Mouse (Mus musculus): ENCODE results near the gene Hist1h2bf. TPM values are rescaled to one million over a fixed set of nuclear protein-coding genes. Genes with fewer than 3 reads are reported as not detected.
A peak's percentile ranks its signal among the peaks of the same experiment; 100 is the strongest.
"Not testable (repeated sequence)": the region's sequence is repeated elsewhere in the genome, so short reads cannot be mapped to it uniquely, and the experiment has no call there.

Gene Hist1h2bf
- polyA plus RNA-seq (2014; fragmentation: Nextera tagmentation; extraction: Ambion mirVana) = 4.5 and 5.4 TPM in 2 replicates

GRCm38 (mm10) chr13:23573898-23574524, at the start of gene Hist1h2bf, which contains the start of gene Hist1h2ad:
TSS of gene Hist1h2bf (minus strand) at chr13:23574196.
TSS of gene Hist1h2ad (plus strand) at chr13:23574381.
- H3K4me2 ChIP-seq (ENCODE audit: low read depth, severe bottlenecking) = peak within 1 kb of the TSS; percentile 80
- DNase-seq (ENCODE audit: low spot score) (peak; percentile 91), ATAC-seq (ENCODE audit: insufficient number of reproducible peaks, low FRiP score, low TSS enrichment, low read depth) (peak; percentile 90)
- peak within 1 kb of the TSS; percentile 95 for H3K27ac ChIP-seq (replicated peaks; ENCODE audit: low read depth, low read length)
- WGBS = under 1% methylated on average over 35 of the region's 42 CpGs
- H3K4me3 ChIP-seq (ENCODE audit: low read depth, low read length) = peak within 1 kb of the TSS; percentile 37
- not testable (repeated sequence) for H3K27me3 ChIP-seq (ENCODE audit: control insufficient read depth, insufficient read depth, low read length); H3K36me3 ChIP-seq (ENCODE audit: control insufficient read depth, insufficient read depth, low read length); H3K4me1 ChIP-seq (ENCODE audit: control insufficient read depth, insufficient read depth, low read length); H3K9me3 ChIP-seq (ENCODE audit: control insufficient read depth, low read length)
- H3K9ac ChIP-seq (ENCODE audit: low read length) = peak within 1 kb of the TSS; percentile 82

- Histone ChIP-seq H3K36me3 (ENCODE audit: control insufficient read depth, insufficient read depth, low read length) (no peaks in the 10 kb centered on the region), H3K4me3 (ENCODE audit: low read depth, low read length) (peak overlapping the region; percentile 70), H3K4me2 (ENCODE audit: low read depth, severe bottlenecking) (peak overlapping the region; percentile 94), H3K27me3 (ENCODE audit: control insufficient read depth, insufficient read depth, low read length) (no peaks in the 10 kb centered on the region), H3K4me1 (ENCODE audit: control insufficient read depth, insufficient read depth, low read length) (peaks cover 4% of the 10 kb centered on the region; the same call in 1 of the 2 replicates), H3K9ac (ENCODE audit: low read length) (peak overlapping the region; percentile 95), H3K27ac (replicated peaks; ENCODE audit: low read depth, low read length) (peak overlapping the region; percentile 99), H3K9me3 (ENCODE audit: control insufficient read depth, low read length) (no peaks in the 10 kb centered on the region)
- DNase-seq (ENCODE audit: low spot score) (peak; percentile 32), ATAC-seq (ENCODE audit: insufficient number of reproducible peaks, low FRiP score, low TSS enrichment, low read depth) (no peak)
- 31% methylated on average over 7 of the region's 7 CpGs for WGBS
These were observed 49.0 kb upstream of the Hist1h2bf start for GRCm38 (mm10) chr13:23622861-23623450.

DNA sequence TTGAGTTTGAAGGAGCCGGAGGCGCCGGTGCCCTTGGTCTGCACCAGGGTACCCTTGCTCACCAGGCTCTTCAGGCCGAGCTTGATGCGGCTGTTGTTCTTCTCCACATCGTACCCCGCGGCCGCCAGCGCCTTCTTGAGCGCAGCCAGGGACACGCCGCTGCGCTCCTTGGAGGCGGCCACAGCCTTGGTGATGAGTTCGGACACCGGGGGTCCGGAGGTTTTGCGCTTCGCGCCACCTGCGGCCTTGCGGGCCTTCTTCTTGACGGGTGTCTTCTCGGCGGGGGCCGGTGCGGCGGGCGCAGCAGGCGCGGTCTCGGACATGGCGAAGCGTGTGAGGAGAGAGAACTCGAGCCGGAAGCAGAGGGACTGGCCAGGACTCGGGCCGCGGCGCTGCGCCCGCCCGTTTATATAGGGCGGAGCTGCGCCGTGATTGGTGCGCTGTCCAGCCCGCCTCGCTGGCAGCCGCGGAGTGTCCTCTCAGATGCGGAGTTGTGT, 48.2 kb upstream of the Hist1h2bf start, which contains the start of gene Hist1h1e:
Gene Hist1h1e, minus strand, starts transcription at position 384 of the 497 bp plus-strand sequence.
- peak within 1 kb of the TSS; percentile 99 for H3K27ac ChIP-seq (replicated peaks; ENCODE audit: low read depth, low read length)
- H3K9ac ChIP-seq (ENCODE audit: low read length) = peak within 1 kb of the TSS; percentile 95
- DNase-seq (ENCODE audit: low spot score) (peak; percentile 95), ATAC-seq (ENCODE audit: insufficient number of reproducible peaks, low FRiP score, low TSS enrichment, low read depth) (peak; percentile 92)
- H3K9me3 ChIP-seq (ENCODE audit: control insufficient read depth, low read length); H3K4me1 ChIP-seq (ENCODE audit: control insufficient read depth, insufficient read depth, low read length); H3K36me3 ChIP-seq (ENCODE audit: control insufficient read depth, insufficient read depth, low read length); H3K27me3 ChIP-seq (ENCODE audit: control insufficient read depth, insufficient read depth, low read length): not testable (repeated sequence)
- under 1% methylated on average over 52 of the region's 53 CpGs for WGBS
- H3K4me2 ChIP-seq (ENCODE audit: low read depth, severe bottlenecking) = peak within 1 kb of the TSS; percentile 94
- H3K4me3 ChIP-seq (ENCODE audit: low read depth, low read length) = peak within 1 kb of the TSS; percentile 70

DNA sequence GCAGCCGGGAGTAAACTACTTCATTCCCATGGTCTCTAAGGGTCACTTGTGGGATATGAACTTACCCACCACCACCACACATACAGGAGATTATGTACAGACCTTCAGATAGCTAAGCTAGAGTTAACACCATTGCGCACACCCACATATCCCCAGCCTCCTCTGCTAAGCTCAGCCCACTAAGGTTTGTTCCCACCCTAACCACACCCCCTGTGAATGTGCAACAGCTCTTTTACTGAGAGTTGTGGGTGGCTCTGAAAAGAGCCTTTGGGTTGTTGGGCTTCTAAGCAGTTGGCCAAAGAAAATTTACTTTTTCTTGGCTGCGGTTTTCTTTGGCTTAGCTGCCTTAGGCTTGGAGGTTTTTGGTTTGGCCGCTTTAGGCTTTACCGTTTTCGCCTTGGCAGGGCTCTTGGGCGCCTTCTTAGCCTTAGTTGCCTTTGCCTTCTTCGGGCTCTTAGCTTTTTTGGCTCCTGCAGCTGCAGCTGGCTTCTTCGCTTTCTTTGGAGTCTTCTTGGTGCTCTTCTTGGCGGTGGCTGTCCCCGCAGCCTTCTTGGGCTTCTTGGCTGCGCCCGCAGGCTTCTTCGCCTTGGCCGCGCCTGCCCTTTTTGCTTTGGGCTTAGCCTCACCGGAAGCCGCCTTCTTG, 47.7 kb upstream of the Hist1h2bf start:
- Histone ChIP-seq H3K36me3 (ENCODE audit: control insufficient read depth, insufficient read depth, low read length) (no peaks in the 10 kb centered on the region), H3K27ac (replicated peaks; ENCODE audit: low read depth, low read length) (peak overlapping the region; percentile 99), H3K4me1 (ENCODE audit: control insufficient read depth, insufficient read depth, low read length) (peaks cover 4% of the 10 kb centered on the region; the same call in 1 of the 2 replicates), H3K4me2 (ENCODE audit: low read depth, severe bottlenecking) (peak overlapping the region; percentile 94), H3K27me3 (ENCODE audit: control insufficient read depth, insufficient read depth, low read length) (no peaks in the 10 kb centered on the region), H3K9ac (ENCODE audit: low read length) (peak overlapping the region; percentile 95), H3K9me3 (ENCODE audit: control insufficient read depth, low read length) (no peaks in the 10 kb centered on the region), H3K4me3 (ENCODE audit: low read depth, low read length) (peak overlapping the region; percentile 70)
- ATAC-seq (ENCODE audit: insufficient number of reproducible peaks, low FRiP score, low TSS enrichment, low read depth) (peak; percentile 88), DNase-seq (ENCODE audit: low spot score) (peak; percentile 86)
- WGBS = under 1% methylated on average over 18 of the region's 18 CpGs

GRCm38 (mm10) chr13:23620733-23621531, 46.9 kb upstream of the Hist1h2bf start, which contains the start of gene Hist1h2be:
TSS of gene Hist1h2be (minus strand) at chr13:23621124.
- Histone ChIP-seq H3K9ac (ENCODE audit: low read length) (peak within 1 kb of the TSS; percentile 95), H3K4me1 (ENCODE audit: control insufficient read depth, insufficient read depth, low read length) (peaks cover 4% of the 10 kb centered on the region; the same call in 1 of the 2 replicates), H3K4me2 (ENCODE audit: low read depth, severe bottlenecking) (peak within 1 kb of the TSS; percentile 94), H3K4me3 (ENCODE audit: low read depth, low read length) (peak within 1 kb of the TSS; percentile 70), H3K27me3 (ENCODE audit: control insufficient read depth, insufficient read depth, low read length) (no peaks in the 10 kb centered on the region), H3K36me3 (ENCODE audit: control insufficient read depth, insufficient read depth, low read length) (no peaks in the 10 kb centered on the region), H3K9me3 (ENCODE audit: control insufficient read depth, low read length) (no peaks in the 10 kb centered on the region), H3K27ac (replicated peaks; ENCODE audit: low read depth, low read length) (peak within 1 kb of the TSS; percentile 99)
- ATAC-seq (ENCODE audit: insufficient number of reproducible peaks, low FRiP score, low TSS enrichment, low read depth) (peak; percentile 89), DNase-seq (ENCODE audit: low spot score) (peak; percentile 75)
- 1% methylated on average over 27 of the region's 27 CpGs for WGBS

DNA sequence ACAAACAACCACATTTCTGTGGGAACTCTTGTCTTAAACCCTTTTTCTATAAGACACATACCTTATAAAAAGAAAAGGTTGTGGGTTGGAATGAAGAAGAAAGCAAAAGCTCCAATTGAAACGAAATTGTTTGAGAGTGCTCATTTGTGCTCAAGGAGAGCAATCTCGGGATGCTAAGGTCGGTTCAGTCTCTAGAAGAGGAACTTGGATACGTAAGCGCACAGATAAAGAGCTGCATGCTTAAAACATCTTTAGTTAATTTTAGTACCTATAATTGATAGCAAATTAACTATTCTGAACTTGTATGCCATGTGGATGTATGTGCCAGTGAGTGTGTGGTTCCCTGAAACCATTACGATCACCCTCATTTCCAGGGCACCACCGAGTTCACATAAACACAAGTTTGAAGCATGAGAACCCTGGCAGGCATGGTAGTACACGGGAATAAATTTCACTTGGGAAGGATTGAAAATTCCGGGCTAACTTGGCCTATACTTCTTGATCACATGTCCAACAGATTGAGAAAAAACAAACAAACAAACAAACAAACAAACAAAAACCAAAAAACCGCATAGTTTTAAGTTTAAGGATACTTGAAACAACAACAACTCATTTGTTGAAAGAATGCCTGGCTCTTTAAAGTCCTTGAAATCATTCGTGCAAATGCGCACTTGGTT, 46.2 kb upstream of the Hist1h2bf start:
- Histone ChIP-seq H3K9ac (ENCODE audit: low read length) (peak overlapping the region; percentile 49), H3K36me3 (ENCODE audit: control insufficient read depth, insufficient read depth, low read length) (no peaks in the 10 kb centered on the region), H3K9me3 (ENCODE audit: control insufficient read depth, low read length) (no peaks in the 10 kb centered on the region), H3K4me1 (ENCODE audit: control insufficient read depth, insufficient read depth, low read length) (peaks cover 4% of the 10 kb centered on the region; the same call in 1 of the 2 replicates), H3K27ac (replicated peaks; ENCODE audit: low read depth, low read length) (peak overlapping the region; percentile 99), H3K27me3 (ENCODE audit: control insufficient read depth, insufficient read depth, low read length) (no peaks in the 10 kb centered on the region), H3K4me3 (ENCODE audit: low read depth, low read length) (peak overlapping the region; percentile 70), H3K4me2 (ENCODE audit: low read depth, severe bottlenecking) (peak overlapping the region; percentile 94)
- ATAC-seq (ENCODE audit: insufficient number of reproducible peaks, low FRiP score, low TSS enrichment, low read depth) = no peak
- WGBS = 56% methylated on average over 12 of the region's 12 CpGs
- peak; percentile 25 for DNase-seq (ENCODE audit: low spot score)

DNA sequence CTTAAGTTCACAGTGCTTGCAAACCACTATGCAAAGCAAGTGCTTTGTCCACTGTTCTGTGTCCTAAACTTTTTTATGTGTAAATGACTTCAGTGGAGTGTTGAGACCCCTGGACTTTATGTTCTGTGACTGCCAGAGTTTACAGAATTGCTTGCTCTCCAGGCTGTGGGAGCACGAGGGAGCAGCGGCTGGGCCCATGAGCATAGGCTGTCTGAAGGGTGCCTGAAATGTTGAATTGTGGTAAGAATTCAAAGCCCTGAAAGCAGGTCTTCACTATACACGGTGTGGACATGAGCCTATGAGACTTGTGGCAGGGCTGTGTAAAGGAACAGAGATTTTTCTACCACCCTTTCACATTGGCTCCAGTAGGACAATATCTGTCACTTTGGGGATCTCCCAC, 37.6 kb upstream of the Hist1h2bf start:
- H3K4me2 ChIP-seq (ENCODE audit: low read depth, severe bottlenecking) = no peak overlapping the region
- H3K27ac ChIP-seq (replicated peaks; ENCODE audit: low read depth, low read length) = no peak overlapping the region
- H3K4me3 ChIP-seq (ENCODE audit: low read depth, low read length) = no peak overlapping the region
- ATAC-seq (ENCODE audit: insufficient number of reproducible peaks, low FRiP score, low TSS enrichment, low read depth) (no peak), DNase-seq (ENCODE audit: low spot score) (no peak)
- 89% methylated on average over 3 of the region's 3 CpGs for WGBS
- H3K4me1 ChIP-seq (ENCODE audit: control insufficient read depth, insufficient read depth, low read length) = no peaks in the 10 kb centered on the region
- no peaks in the 10 kb centered on the region for H3K9me3 ChIP-seq (ENCODE audit: control insufficient read depth, low read length)
- no peak overlapping the region for H3K9ac ChIP-seq (ENCODE audit: low read length)
- H3K36me3 ChIP-seq (ENCODE audit: control insufficient read depth, insufficient read depth, low read length) = no peaks in the 10 kb centered on the region
- no peaks in the 10 kb centered on the region for H3K27me3 ChIP-seq (ENCODE audit: control insufficient read depth, insufficient read depth, low read length)
